Mouse (Mus musculus) testis, adult 2 months (tissue): ENCODE results near the gene Thbd.

Experiments used
- CTCF ChIP-seq: fragments of 200-500 bp; IDR thresholded peaks from 2 replicates; pipeline ENCODE4 v1.5.1; 2012; ENCODE audit warnings: low read depth, mild to moderate bottlenecking, inconsistent platforms, low read length, moderate library complexity; ENCODE audit not compliant: control insufficient read depth, insufficient read depth, insufficient replicate concordance
- POLR2A ChIP-seq: fragments of 200-500 bp; IDR thresholded peaks from 2 replicates; pipeline ENCODE4 v1.6.1; 2012; ENCODE audit warnings: low read depth, mild to moderate bottlenecking, inconsistent platforms, low read length, moderate library complexity; ENCODE audit not compliant: control insufficient read depth

GRCm38 (mm10) chr2:148446446-148446845 lies 38.5 kb upstream of the Thbd start:
- TF ChIP-seq POLR2A (no peak), CTCF (no peak)
